Mouse (Mus musculus): ENCODE measurements around the gene Rnf43. TPM values are rescaled to one million over a fixed set of nuclear protein-coding genes. Genes with fewer than 3 reads are reported as not detected.
A peak's percentile ranks its signal among the peaks of the same experiment; 100 is the strongest.

Rnf43 gene
- polyA plus RNA-seq, 1 experiment from 2014 or later, result 5.8 TPM

DNA sequence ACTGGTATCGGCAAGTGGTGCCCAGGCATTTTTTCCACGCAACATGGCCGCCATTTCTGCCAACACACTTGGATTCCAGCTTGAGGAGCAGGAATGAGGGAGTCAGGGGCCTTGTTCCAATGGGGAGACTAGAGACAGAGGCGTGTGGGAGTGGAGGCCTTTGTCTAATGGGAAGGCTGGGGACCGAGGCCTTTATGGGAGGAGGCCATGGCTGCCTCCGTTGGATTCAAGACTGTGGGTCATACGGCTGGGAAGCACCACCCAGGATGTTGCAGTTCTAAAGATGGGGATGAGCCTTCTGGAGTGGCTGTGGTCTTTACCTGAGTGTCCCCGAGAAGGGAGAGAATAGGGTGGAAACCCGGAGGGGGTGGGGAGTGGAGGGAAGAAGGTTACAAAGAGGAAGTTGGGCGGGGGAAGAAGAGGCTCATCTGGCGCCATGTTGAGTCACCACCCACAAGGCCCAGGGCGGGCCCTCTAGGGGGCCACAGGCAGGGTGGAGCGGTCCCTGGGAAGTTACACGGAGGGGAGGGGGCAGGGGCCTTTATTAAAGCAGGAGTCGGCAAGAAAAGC, 93.8 kb downstream of the Rnf43 start:
- Histone ChIP-seq H3K27me3 (ENCODE audit: control insufficient read depth, insufficient read depth, low read depth, low read length) (peaks cover 11% of the 10 kb centered on the region), H3K27ac (ENCODE audit: low read length) (peak overlapping the region; percentile 99), H3K9ac (ENCODE audit: low read depth, low read length) (peak overlapping the region; percentile 89), H3K36me3 (ENCODE audit: control insufficient read depth, insufficient read depth) (peaks cover 13% of the 10 kb centered on the region), H3K4me2 (ENCODE audit: low read depth, low read length) (peak overlapping the region; percentile 80), H3K4me3 (ENCODE audit: low read depth, low read length) (peak overlapping the region; percentile 75), H3K9me3 (replicated peaks; ENCODE audit: control insufficient read depth, low read length) (no peaks in the 10 kb centered on the region), H3K4me1 (ENCODE audit: control insufficient read depth, low read depth, low read length) (peaks cover 48% of the 10 kb centered on the region)
- 22% methylated on average over 15 of the region's 15 CpGs for WGBS (ENCODE audit: insufficient replicate concordance)
- ATAC-seq (ENCODE audit: low read depth), result peak; percentile 43

DNA sequence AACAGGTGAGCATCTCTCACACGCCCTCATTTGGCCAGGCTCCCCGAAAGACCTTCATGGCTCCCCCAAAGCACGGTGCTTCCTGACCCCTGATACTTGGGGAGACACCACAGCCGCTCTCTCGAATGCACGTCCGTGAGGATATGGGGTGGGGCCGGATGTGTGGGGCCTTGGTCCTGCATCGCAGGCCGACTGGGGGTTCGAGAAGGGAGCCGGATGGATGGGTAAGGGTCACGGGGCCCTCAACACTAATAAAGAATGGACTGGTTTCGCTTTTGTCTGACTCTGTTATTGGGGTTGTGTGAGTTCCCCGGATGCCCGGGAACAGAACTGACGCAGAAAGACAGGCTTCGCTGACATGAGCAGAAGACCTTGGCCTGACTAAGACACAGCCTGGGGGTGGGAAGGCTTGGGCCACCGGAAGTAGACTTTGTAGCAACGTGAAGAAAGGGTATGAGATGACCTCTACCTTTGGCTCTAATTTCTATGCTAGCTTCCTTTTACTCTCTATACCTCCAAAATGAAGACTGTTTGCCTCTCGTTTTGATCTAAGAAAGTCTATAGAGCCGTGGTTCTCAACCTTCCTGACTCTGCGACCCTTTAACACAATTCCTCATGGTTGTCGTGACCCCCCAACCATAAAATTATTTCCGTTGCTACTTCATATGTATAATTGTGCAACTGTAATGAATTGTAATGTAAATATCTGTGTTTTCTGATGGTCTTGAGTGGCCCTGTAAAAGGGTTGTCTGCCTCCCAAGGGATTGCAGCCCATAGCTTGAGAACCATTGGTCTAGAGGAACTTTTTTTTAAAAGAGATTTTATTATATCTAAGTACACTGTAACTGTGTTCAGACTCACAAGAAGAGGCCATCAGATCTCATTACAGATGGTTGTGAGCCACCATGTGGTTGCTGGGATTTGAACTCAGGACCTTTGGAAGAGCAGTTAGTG, 94.8 kb downstream of the Rnf43 start:
- peak overlapping the region; percentile 99 for H3K27ac ChIP-seq (ENCODE audit: low read length)
- H3K9ac ChIP-seq (ENCODE audit: low read depth, low read length), result peak overlapping the region; percentile 89
- peak overlapping the region; percentile 75 for H3K4me3 ChIP-seq (ENCODE audit: low read depth, low read length)

DNA sequence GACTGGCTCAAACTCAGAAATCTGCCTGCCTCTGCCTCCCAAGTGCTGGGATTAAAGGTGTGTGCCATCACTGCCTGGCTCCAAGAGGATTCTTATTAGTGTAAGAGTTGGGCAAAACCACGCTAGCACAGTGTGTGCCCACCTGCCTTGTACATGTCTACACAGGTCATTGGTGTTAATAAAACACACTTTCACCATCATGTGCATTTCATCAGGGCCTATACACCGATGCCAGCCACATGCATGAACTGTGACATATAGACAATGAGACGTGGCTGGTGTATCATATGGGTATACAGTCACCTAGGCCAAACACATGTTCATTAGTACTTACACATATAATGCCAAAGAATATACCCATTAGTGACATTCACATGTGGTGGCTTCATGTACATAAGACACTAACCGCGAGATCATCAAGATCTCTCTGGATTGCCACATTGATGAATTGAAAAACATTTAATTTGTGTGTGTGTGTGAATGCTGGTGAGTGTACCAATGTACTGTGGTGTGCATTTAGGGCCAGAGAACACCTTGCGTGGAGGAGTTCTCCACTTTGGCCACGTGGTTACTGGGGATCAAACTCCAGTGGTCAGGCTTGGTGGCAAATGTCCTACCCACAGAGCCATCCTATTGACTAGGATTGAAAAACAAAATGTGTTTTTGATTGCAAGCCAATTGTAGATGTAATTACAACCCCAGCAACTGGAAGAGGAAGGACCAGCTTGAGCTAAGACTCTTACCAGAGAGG, 95.8 kb downstream of the Rnf43 start:
- ATAC-seq (ENCODE audit: low read depth), result no peak
- 26% methylated on average over 7 of the region's 7 CpGs for WGBS (ENCODE audit: insufficient replicate concordance)
- Histone ChIP-seq H3K9me3 (replicated peaks; ENCODE audit: control insufficient read depth, low read length) (no peaks in the 10 kb centered on the region), H3K4me3 (ENCODE audit: low read depth, low read length) (peak overlapping the region; percentile 33), H3K4me1 (ENCODE audit: control insufficient read depth, low read depth, low read length) (peaks cover 30% of the 10 kb centered on the region), H3K27me3 (ENCODE audit: control insufficient read depth, insufficient read depth, low read depth, low read length) (peaks cover 31% of the 10 kb centered on the region), H3K27ac (ENCODE audit: low read length) (peak overlapping the region; percentile 79), H3K4me2 (ENCODE audit: low read depth, low read length) (peak overlapping the region; percentile 80), H3K36me3 (ENCODE audit: control insufficient read depth, insufficient read depth) (peaks cover 13% of the 10 kb centered on the region), H3K9ac (ENCODE audit: low read depth, low read length) (0 out of 2 replicates have a peak overlapping the region, but pooled peaks have one; percentile 28)

More for the DNA sequence above, 94.8 kb downstream of the Rnf43 start:
- 12% methylated on average over 25 of the region's 25 CpGs for WGBS (ENCODE audit: insufficient replicate concordance)
- ATAC-seq (ENCODE audit: low read depth), result no peak
- Histone ChIP-seq H3K27me3 (ENCODE audit: control insufficient read depth, insufficient read depth, low read depth, low read length) (peaks cover 20% of the 10 kb centered on the region), H3K36me3 (ENCODE audit: control insufficient read depth, insufficient read depth) (peaks cover 13% of the 10 kb centered on the region), H3K4me1 (ENCODE audit: control insufficient read depth, low read depth, low read length) (peaks cover 39% of the 10 kb centered on the region), H3K4me2 (ENCODE audit: low read depth, low read length) (peak overlapping the region; percentile 80), H3K9me3 (replicated peaks; ENCODE audit: control insufficient read depth, low read length) (no peaks in the 10 kb centered on the region)

DNA sequence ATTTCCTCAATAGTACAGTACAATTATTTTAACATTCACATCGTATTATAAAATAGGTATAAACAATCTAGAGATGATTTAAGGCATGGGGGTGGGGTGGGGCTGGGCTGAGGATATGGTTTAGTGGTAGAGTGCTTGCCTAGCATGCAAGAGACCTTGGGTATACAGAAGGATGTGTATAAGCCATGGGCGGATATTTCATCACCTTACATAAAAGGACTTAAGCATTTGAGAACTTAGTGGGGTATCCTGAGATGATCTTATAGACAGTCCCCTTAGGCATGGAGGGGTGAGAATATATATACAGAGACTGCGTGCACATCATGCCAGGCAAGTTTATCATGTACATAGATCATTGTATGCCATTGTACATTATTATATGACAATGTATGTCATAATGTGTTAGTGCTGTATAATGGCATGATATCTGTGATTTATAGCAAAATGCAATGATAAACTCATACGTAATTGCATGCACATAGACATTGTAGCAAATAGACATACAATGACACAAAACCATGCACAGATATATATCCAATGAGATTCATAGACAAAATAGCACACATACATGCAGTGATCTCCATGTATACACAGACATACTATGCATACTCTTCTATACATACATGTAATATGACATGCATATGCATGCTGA, 96.6 kb downstream of the Rnf43 start:
- peak overlapping the region; percentile 79 for H3K27ac ChIP-seq (ENCODE audit: low read length)
- no peaks in the 10 kb centered on the region for H3K9me3 ChIP-seq (replicated peaks; ENCODE audit: control insufficient read depth, low read length)
- ATAC-seq (ENCODE audit: low read depth), result peak; percentile 2
- no peak overlapping the region for H3K9ac ChIP-seq (ENCODE audit: low read depth, low read length)
- H3K27me3 ChIP-seq (ENCODE audit: control insufficient read depth, insufficient read depth, low read depth, low read length), result peaks cover 38% of the 10 kb centered on the region
- 0 out of 2 replicates have a peak overlapping the region, but pooled peaks have one; percentile 80 for H3K4me2 ChIP-seq (ENCODE audit: low read depth, low read length)
- H3K4me3 ChIP-seq (ENCODE audit: low read depth, low read length), result no peak overlapping the region
- 17% methylated on average over 4 of the region's 4 CpGs for WGBS (ENCODE audit: insufficient replicate concordance)
- peaks cover 13% of the 10 kb centered on the region for H3K36me3 ChIP-seq (ENCODE audit: control insufficient read depth, insufficient read depth)
- peaks cover 29% of the 10 kb centered on the region for H3K4me1 ChIP-seq (ENCODE audit: control insufficient read depth, low read depth, low read length)

DNA sequence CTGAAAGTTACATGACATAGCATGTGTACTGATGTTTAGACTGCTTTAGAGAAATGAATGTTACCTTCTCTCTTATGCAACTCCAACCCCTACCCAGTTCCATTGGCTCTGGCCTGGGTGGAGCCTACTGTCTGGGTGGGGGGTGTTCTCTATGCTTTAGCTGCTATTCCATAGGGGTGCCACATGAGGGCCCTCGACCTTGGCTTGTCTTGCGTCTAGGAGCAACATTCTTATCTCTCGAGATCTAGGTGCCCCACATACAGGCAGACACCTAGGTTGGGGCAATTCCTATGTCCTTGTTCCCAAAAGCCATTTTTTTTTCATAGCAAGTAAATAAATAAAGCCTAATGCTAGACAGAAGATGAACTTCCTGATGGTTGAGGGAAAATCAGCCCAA, 97.1 kb downstream of the Rnf43 start:
- 0 out of 2 replicates have a peak, but pooled peaks have one; percentile 2 for ATAC-seq (ENCODE audit: low read depth)
- WGBS (ENCODE audit: insufficient replicate concordance), result under 1% methylated on average over 3 of the region's 3 CpGs
- H3K4me1 ChIP-seq (ENCODE audit: control insufficient read depth, low read depth, low read length), result peaks cover 27% of the 10 kb centered on the region
- no peak overlapping the region for H3K9ac ChIP-seq (ENCODE audit: low read depth, low read length)
- no peaks in the 10 kb centered on the region for H3K9me3 ChIP-seq (replicated peaks; ENCODE audit: control insufficient read depth, low read length)
- peaks cover 44% of the 10 kb centered on the region for H3K27me3 ChIP-seq (ENCODE audit: control insufficient read depth, insufficient read depth, low read depth, low read length)
- H3K4me2 ChIP-seq (ENCODE audit: low read depth, low read length), result no peak overlapping the region
- peak overlapping the region; percentile 57 for H3K27ac ChIP-seq (ENCODE audit: low read length)
- no peak overlapping the region for H3K4me3 ChIP-seq (ENCODE audit: low read depth, low read length)
- H3K36me3 ChIP-seq (ENCODE audit: control insufficient read depth, insufficient read depth), result peaks cover 13% of the 10 kb centered on the region

DNA sequence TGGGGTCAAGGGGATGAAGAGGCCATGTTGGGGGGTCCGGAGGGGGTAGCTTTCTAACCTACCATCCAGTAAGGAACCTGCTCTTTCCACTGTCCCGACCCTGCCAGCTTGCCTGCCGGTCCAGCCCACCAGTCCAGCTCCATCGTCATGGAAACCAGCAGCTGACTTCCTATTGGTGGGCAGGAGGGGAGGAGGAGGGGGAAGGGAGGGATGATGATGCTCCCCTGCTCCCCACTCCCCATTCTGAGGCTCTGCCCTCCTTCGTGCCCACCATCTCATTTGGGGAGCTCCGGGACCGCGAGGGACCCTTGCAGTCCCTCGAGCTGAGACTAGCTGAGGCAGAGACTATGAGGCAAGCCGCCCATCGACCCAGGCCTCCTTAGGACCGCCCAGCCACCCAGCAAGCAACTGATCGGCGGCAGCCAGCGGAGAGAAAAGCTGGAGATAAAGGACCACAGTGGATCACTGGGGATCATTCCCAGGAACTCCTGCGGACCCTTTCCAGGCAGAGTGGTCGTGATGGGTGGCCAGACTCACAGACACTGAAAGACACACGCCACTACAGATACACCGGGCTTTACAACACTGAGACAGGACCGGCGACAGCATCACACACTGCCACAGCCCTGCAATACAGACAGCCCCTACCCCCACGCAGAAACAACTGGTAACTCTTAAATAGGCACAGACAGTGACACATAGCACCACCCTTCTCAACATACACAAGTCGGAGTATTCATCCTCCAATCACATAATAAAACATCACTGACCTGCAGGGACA, 98.0 kb downstream of the Rnf43 start, which contains the start of gene Tspoap1:
Gene Tspoap1 (plus strand): TSS at position 241 of the 781 bp plus-strand sequence.
- Histone ChIP-seq H3K4me1 (ENCODE audit: control insufficient read depth, low read depth, low read length) (peaks cover 22% of the 10 kb centered on the region), H3K27me3 (ENCODE audit: control insufficient read depth, insufficient read depth, low read depth, low read length) (peaks cover 52% of the 10 kb centered on the region), H3K9me3 (replicated peaks; ENCODE audit: control insufficient read depth, low read length) (no peaks in the 10 kb centered on the region), H3K4me3 (ENCODE audit: low read depth, low read length) (no peak within 1 kb of the TSS), H3K9ac (ENCODE audit: low read depth, low read length) (no peak within 1 kb of the TSS), H3K4me2 (ENCODE audit: low read depth, low read length) (no peak within 1 kb of the TSS), H3K27ac (ENCODE audit: low read length) (peak within 1 kb of the TSS; percentile 57), H3K36me3 (ENCODE audit: control insufficient read depth, insufficient read depth) (peaks cover 13% of the 10 kb centered on the region)
- ATAC-seq (ENCODE audit: low read depth), result no peak
- WGBS (ENCODE audit: insufficient replicate concordance), result 9% methylated on average over 23 of the region's 23 CpGs

DNA sequence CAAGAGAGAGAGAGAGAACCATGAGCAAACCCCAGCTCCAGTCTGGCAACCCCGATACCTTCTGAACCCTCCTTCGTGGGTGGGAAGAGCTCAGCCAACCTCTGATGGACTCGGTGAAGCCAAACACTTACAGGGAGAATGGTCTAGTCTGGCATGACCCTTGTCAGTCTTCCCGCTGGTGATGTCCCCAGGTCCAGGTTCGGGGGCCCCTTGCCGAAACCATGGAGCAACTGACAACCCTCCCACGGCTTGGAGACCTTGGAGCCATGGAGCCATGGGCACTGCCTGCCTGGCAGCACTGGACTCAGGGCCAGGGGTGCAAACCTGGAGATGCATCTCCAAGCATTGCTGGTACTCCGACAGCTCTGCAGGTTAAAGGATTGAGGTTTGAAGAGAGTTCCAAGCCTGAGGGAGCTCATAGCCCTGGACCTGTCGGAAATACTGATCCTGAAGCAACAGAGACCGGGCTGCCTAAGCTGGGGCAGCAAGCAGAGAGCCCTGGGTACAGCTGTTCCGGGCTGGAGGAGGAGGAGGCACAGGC, 98.7 kb downstream of the Rnf43 start:
- H3K9ac ChIP-seq (ENCODE audit: low read depth, low read length), result no peak overlapping the region
- 59% methylated on average over 11 of the region's 11 CpGs for WGBS (ENCODE audit: insufficient replicate concordance)
- no peak overlapping the region for H3K4me2 ChIP-seq (ENCODE audit: low read depth, low read length)
- ATAC-seq (ENCODE audit: low read depth), result no peak
- peaks cover 57% of the 10 kb centered on the region for H3K27me3 ChIP-seq (ENCODE audit: control insufficient read depth, insufficient read depth, low read depth, low read length)
- H3K27ac ChIP-seq (ENCODE audit: low read length), result no peak overlapping the region
- no peaks in the 10 kb centered on the region for H3K9me3 ChIP-seq (replicated peaks; ENCODE audit: control insufficient read depth, low read length)
- peaks cover 22% of the 10 kb centered on the region for H3K4me1 ChIP-seq (ENCODE audit: control insufficient read depth, low read depth, low read length)
- H3K4me3 ChIP-seq (ENCODE audit: low read depth, low read length), result no peak overlapping the region
- H3K36me3 ChIP-seq (ENCODE audit: control insufficient read depth, insufficient read depth), result peaks cover 13% of the 10 kb centered on the region

All from liver, embryonic 16.5 days (tissue).